Mouse (Mus musculus): ENCODE measurements around the gene Nol4l.
A peak's percentile ranks its signal among the peaks of the same experiment; 100 is the strongest.

The Nol4l gene

GRCm38 (mm10) chr2:153542936-153543668, 13.3 kb upstream of the Nol4l start:
- no peak for DNase-seq

GRCm38 (mm10) chr2:153538898-153539297, 9.1 kb upstream of the Nol4l start:
- DNase-seq = no peak

GRCm38 (mm10) chr2:153533981-153534380, 4.2 kb upstream of the Nol4l start:
- DNase-seq = no peak

- no peak for DNase-seq
Observed at GRCm38 (mm10) chr2:153530948-153531347, 1.2 kb upstream of the Nol4l start.

DNA sequence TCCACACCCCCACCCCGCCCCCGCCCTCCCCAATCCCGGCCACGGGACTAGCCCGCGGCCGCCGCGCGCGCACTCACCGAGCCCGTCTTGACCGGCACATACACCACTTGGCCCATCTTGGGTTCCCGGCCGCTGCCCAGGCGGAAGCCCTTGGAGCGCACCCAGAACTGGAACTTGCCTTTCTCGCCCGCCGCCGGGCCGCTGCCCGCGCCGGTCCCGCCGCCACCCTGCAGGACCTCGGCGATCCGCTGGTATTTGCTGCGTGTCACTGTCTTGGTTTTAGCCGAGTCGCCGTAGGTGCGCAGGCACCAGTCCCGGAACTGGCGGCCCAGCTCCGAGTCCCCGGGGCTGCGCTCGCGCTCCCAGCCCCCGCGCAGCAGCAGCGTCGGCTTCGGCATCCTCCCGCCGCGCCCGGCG, 398 bp downstream of the Nol4l start:
- DNase-seq = peak in 1 of 2 experiments; percentile 36

GRCm38 (mm10) chr2:153528571-153529364, 1.0 kb downstream of the Nol4l start:
- peak in 1 of 2 experiments; percentile 44 for DNase-seq

- DNase-seq = peak in 1 of 2 experiments; percentile 45
Observed at GRCm38 (mm10) chr2:153527580-153528531, 1.9 kb downstream of the Nol4l start.

DNA sequence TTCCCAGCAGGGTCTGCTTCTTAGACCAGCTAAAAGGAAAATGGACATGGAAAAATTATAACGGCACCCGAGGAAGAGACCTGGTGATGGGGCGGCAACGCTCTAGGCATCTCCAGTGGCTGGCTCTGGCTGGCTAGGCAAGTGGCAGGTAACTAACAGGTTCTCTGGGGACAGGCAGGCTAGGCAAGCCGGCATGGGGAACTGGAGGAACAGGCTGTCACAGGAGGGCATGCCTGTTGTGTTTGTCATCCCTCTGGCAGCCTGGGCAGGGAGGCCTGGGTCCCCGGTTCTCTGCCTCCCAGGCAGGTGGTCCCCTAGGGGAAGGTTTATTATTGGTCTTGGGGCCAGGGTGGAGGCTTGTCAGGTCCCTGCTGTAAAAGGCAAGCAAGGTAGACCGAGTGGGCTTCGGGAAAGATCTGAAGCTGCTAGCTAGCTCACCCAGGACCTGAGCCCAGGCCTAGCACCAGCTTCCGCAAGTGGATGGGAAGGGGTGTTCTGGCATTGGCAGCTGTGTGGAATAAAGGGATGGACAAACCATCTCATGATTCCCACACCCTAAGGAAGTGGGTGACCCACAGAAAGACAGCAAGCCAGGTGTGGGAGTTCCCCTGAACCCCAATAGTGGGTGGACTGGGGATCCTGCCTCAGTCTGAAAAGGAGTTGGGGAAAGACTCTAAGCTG, 2.8 kb downstream of the Nol4l start:
- DNase-seq = no peak

DNA sequence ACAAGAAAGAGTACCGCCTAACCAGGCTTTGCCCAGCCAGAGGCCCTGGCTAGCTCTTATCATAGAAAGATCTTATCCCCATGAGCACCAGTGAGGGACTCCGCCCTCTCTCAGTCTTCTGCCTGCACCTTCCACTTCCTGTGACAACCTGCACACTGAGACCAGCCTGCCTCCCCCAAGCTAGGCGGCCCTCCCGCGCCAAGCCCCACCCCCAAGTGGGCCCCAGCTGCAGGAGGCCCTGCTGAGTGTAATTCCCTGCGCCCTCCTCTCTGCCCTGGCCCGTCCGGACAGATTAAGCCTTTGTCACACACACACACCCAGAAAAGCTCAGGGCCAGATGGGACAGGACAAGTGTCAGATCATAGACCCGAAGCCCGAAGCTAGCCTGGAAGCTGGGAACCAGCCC, 3.9 kb downstream of the Nol4l start:
- DNase-seq = peak; percentile 82 to 90

DNA sequence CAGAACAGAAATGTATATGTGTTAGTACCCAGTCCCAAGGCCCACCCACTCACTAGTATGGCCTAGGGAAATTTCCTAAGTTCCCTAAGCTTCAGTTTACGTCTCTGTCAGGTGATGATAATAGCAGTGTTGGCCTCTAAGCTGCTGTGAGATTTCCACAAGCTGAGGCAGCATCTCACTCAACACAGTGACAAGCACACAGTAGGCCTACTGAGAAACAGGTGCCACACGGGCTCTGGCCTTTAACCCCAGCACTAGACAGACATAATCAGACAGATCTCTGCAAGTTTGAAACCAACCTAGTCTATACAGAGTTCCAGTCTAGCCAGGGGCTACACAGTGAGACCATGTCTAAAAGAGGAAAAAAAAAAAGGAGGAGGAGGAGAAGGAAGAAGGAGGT, 5.0 kb downstream of the Nol4l start:
- no peak for DNase-seq

DNA sequence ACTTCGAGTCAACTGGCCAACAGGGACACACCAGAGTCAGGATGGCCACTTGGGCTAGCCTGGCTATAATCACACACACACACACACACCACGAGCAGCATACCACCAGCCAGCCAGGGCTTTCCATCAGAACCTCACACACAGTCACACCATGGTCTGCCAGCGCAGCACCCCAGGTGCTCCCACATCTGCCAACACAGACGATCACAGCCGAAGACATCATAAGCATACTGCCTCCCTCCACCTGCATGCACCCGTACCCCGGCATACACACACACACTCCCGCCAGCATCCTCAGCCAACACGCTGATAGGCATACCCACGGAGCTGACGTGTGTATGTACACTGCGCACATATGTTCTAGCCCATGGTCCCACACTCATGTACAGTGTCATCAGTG, 6.1 kb downstream of the Nol4l start:
- DNase-seq = peak; percentile 48 to 66

GRCm38 (mm10) chr2:153523143-153523542, 6.6 kb downstream of the Nol4l start:
- no peak for DNase-seq

GRCm38 (mm10) chr2:153522270-153522669, 7.5 kb downstream of the Nol4l start:
- DNase-seq = no peak

- DNase-seq = no peak
Observed at GRCm38 (mm10) chr2:153520057-153520456, 9.7 kb downstream of the Nol4l start.

GRCm38 (mm10) chr2:153516961-153517360, 12.8 kb downstream of the Nol4l start:
- DNase-seq = no peak

DNA sequence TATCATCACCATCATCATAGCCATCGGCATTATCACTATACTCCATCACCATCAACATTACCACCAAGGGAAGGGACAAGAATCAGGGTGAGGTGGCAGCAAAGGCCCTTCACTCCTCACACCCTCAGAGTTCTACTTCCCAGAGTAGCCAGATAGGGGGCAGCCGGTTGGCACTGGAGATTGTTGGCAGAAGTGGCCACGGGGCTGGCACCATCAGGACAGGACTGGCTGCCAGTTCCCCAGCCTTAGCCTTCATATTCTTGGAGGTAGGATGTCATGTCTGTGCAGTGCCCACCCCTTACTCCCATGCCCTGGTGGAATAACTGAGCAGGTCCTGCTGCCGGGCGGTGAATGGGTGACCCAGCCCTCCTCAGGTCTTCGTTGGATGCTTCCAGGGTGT, 14.2 kb downstream of the Nol4l start:
- no peak for DNase-seq

GRCm38 (mm10) chr2:153514497-153515380, 15.0 kb downstream of the Nol4l start:
- DNase-seq = no peak

- no peak for DNase-seq
Observed at GRCm38 (mm10) chr2:153513983-153514382, 15.8 kb downstream of the Nol4l start.

GRCm38 (mm10) chr2:153512416-153513323, 17.1 kb downstream of the Nol4l start:
- DNase-seq = no peak

DNA sequence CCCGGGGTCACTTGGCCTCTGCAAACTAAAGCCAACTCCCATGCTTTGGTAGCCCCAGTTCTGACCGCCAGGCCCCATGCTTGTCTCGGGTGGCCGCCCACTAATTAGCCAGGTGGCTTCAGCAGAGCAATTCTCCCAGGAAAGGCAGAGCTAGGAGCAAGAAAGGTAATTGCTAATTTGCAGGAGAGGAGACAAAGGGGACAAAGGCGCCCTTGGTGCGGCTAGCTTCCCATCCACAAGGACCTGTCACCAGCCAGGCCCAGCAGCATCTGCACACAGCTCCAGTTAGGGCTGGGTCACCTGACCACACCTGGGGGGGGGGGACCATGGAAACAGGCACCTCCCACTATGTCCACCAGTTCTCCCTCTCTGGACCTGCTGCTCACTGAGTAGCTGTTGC, 18.2 kb downstream of the Nol4l start:
- DNase-seq = no peak
